Mouse (Mus musculus) right cerebral cortex, postnatal 4 days (tissue): Measurements from ENCODE around the gene Zfp217.

ENCODE experiments used
- DNase-seq: peaks from one replicate; pipeline ENCODE4 v3.0.0-alpha.2; 2022

Zfp217 gene

GRCm38 (mm10) chr2:170091563-170092443 lies 56.1 kb downstream of the Zfp217 start:
- no peak for DNase-seq

- no peak for DNase-seq
Observed at GRCm38 (mm10) chr2:170078442-170079017, 69.4 kb downstream of the Zfp217 start.

- DNase-seq, result no peak
Observed at GRCm38 (mm10) chr2:170078041-170078440, 69.9 kb downstream of the Zfp217 start.

- no peak for DNase-seq
Observed at GRCm38 (mm10) chr2:170076941-170077490, 70.9 kb downstream of the Zfp217 start.

GRCm38 (mm10) chr2:170070641-170071241 lies 77.2 kb downstream of the Zfp217 start:
- no peak for DNase-seq

- DNase-seq, result no peak
Observed at GRCm38 (mm10) chr2:170069976-170070375, 77.9 kb downstream of the Zfp217 start.

GRCm38 (mm10) chr2:170062378-170062777 lies 85.5 kb downstream of the Zfp217 start:
- DNase-seq, result no peak

- peak; percentile 39 for DNase-seq
Observed at GRCm38 (mm10) chr2:170060066-170060465, 87.8 kb downstream of the Zfp217 start.

- DNase-seq, result peak; percentile 14
Observed at GRCm38 (mm10) chr2:170058774-170059173, 89.1 kb downstream of the Zfp217 start.
